Mouse (Mus musculus): ENCODE data around the gene Dbi. TPM values are rescaled to one million over a fixed set of nuclear protein-coding genes. Genes with fewer than 3 reads are reported as not detected.

Dbi gene
- polyA plus RNA-seq (2014; fragmentation: Illumina TruSeq; extraction: RNeasy Lipid Tissue Mini Kit (QIAGEN cat#74804); ENCODE audit: low read depth, low replicate concordance): 1,523 TPM

GRCm38 (mm10) chr1:120120969-120121811 is at the start of gene Dbi, which contains the start of gene 3110009E18Rik:
TSS of gene Dbi (minus strand) at chr1:120121078.
TSS of gene 3110009E18Rik (plus strand) at chr1:120121187.

GRCm38 (mm10) chr1:120073519-120074306 is 47.2 kb downstream of the Dbi start, which contains the start of gene Tmem37:
TSS of gene Tmem37 (minus strand) at chr1:120074074.

Other genes with a start within 250 kb of the Dbi start
- gene Tmem177, start 207.9 kb downstream of the Dbi start, polyA plus RNA-seq (2014; fragmentation: Illumina TruSeq; extraction: RNeasy Lipid Tissue Mini Kit (QIAGEN cat#74804); ENCODE audit: low read depth, low replicate concordance): 4.1 TPM
- gene Cfap221, start 123.8 kb downstream of the Dbi start, polyA plus RNA-seq (2014; fragmentation: Illumina TruSeq; extraction: RNeasy Lipid Tissue Mini Kit (QIAGEN cat#74804); ENCODE audit: low read depth, low replicate concordance): not detected
- not detected for gene Sctr, start 114.2 kb downstream of the Dbi start, polyA plus RNA-seq (2014; fragmentation: Illumina TruSeq; extraction: RNeasy Lipid Tissue Mini Kit (QIAGEN cat#74804); ENCODE audit: low read depth, low replicate concordance)
- 5.9 TPM for gene Tmem37, start 47.0 kb downstream of the Dbi start, polyA plus RNA-seq (2014; fragmentation: Illumina TruSeq; extraction: RNeasy Lipid Tissue Mini Kit (QIAGEN cat#74804); ENCODE audit: low read depth, low replicate concordance)
- gene 3110009E18Rik, start 109 bp upstream of the Dbi start, polyA plus RNA-seq (2014; fragmentation: Illumina TruSeq; extraction: RNeasy Lipid Tissue Mini Kit (QIAGEN cat#74804); ENCODE audit: low read depth, low replicate concordance): 3.3 TPM
- 8.4 TPM for gene Steap3, start 151.6 kb upstream of the Dbi start, polyA plus RNA-seq (2014; fragmentation: Illumina TruSeq; extraction: RNeasy Lipid Tissue Mini Kit (QIAGEN cat#74804); ENCODE audit: low read depth, low replicate concordance)
- not detected for gene C1ql2, start 219.5 kb upstream of the Dbi start, polyA plus RNA-seq (2014; fragmentation: Illumina TruSeq; extraction: RNeasy Lipid Tissue Mini Kit (QIAGEN cat#74804); ENCODE audit: low read depth, low replicate concordance)